Mouse (Mus musculus) olfactory bulb, adult 2 months (tissue): ENCODE results near the gene Nlrp3.

ENCODE experiments used
- CTCF ChIP-seq: fragments of 200-500 bp; IDR thresholded peaks from 2 replicates; pipeline ENCODE4 v1.5.1; 2012; ENCODE audit warnings: low read depth, mild to moderate bottlenecking, low read length, moderate library complexity; ENCODE audit not compliant: insufficient read depth
- POLR2A ChIP-seq: fragments of 200-500 bp; IDR thresholded peaks from 2 replicates; pipeline ENCODE4 v1.6.1; 2012; ENCODE audit warnings: mild to moderate bottlenecking, low read depth, low read length, moderate library complexity; ENCODE audit not compliant: insufficient read depth

DNA sequence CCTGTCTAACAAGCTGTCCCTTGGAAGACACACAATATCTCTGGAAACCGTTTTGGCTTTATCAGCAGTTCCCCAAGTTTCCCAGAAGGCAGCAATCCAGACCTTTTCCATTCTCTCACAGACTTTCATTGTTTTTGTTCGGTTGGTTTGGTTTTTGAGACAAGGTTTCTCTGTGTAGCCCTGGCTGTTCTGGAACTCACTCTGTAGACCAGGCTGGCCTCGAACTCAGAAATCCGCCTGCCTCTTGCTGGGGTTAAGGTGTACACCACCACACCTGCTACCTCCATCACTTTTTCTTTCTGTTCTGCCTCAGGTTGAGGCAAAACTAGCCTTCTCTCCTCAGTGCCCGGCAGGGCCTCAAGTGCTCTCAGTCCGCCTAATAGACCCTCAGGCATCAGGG is 27.0 kb upstream of the Nlrp3 start:
- no peak for TF ChIP-seq POLR2A
- no peak for TF ChIP-seq CTCF
